Mouse (Mus musculus) hindbrain, embryonic 10.5 days (tissue): ENCODE data around the gene Lama1. TPM values are rescaled to one million over a fixed set of nuclear protein-coding genes. Genes with fewer than 3 reads are reported as not detected.
"Not testable (repeated sequence)": the region's sequence is repeated elsewhere in the genome, so short reads cannot be mapped to it uniquely, and the experiment has no call there.

Source experiments
- DNase-seq: peaks from one replicate; pipeline ENCODE4 v3.0.0-alpha.2; 2017; ENCODE audit warnings: low spot score
- H3K27ac ChIP-seq: fragments of 300-500 bp; sonication (generic); 2 replicates; pipeline ENCODE4 v1.5.1; 2016; ENCODE audit warnings: mild to moderate bottlenecking, moderate library complexity
- H3K27me3 ChIP-seq: fragments of 300-500 bp; sonication (generic); 2 replicates; pipeline ENCODE4 v1.6.1; 2016; ENCODE audit warnings: mild to moderate bottlenecking; ENCODE audit not compliant: poor library complexity, insufficient read depth, severe bottlenecking
- H3K36me3 ChIP-seq: fragments of 300-500 bp; sonication (generic); 2 replicates; pipeline ENCODE4 v1.6.1; 2016; ENCODE audit warnings: mild to moderate bottlenecking, moderate library complexity
- H3K4me1 ChIP-seq: fragments of 300-500 bp; sonication (generic); replicated peaks from 2 replicates; pipeline ENCODE4 v1.6.1; 2016; ENCODE audit warnings: mild to moderate bottlenecking
- H3K4me3 ChIP-seq: fragments of 300-500 bp; sonication (generic); 2 replicates; pipeline ENCODE4 v1.5.1; 2016; ENCODE audit warnings: mild to moderate bottlenecking, moderate library complexity
- H3K9me3 ChIP-seq: fragments of 300-500 bp; sonication (generic); 2 replicates; pipeline ENCODE4 v1.6.1; 2016; ENCODE audit warnings: mild to moderate bottlenecking, moderate library complexity
- WGBS: fragments of 180-500 bp; shearing (Covaris S2); methylation state at CpG from one replicate; pipeline ENCODE4 v1.1.7; 2016; 5-methylcytosine and 5-hydroxymethylcytosine counted together
- polyA plus RNA-seq: library from polyadenylated mRNA; unstranded; fragments of >200 nt; fragmentation: Nextera tagmentation; extraction: Ambion mirVana; gene quantifications from 2 replicates; pipeline ENCODE4 v1.2.1, GENCODE M21; 2016

Lama1 gene
- polyA plus RNA-seq, 1 experiment from 2014 or later: 19.1 TPM

GRCm38 (mm10) chr17:67723175-67724067 lies 26.4 kb downstream of the Lama1 start:
- H3K27ac ChIP-seq: no peak overlapping the region
- 0 out of 2 replicates have a peak, but pooled peaks cover 12% of the 10 kb centered on the region for H3K4me1 ChIP-seq
- H3K9me3 ChIP-seq: no peaks in the 10 kb centered on the region
- DNase-seq: no peak
- peaks cover 74% of the 10 kb centered on the region for H3K36me3 ChIP-seq
- WGBS: 85% methylated on average over 14 of the region's 14 CpGs
- H3K27me3 ChIP-seq: no peaks in the 10 kb centered on the region
- H3K4me3 ChIP-seq: no peak overlapping the region

GRCm38 (mm10) chr17:67726601-67727000 lies 29.5 kb downstream of the Lama1 start:
- no peak for DNase-seq
- 86% methylated on average over 11 of the region's 11 CpGs for WGBS
- H3K27me3 ChIP-seq: no peaks in the 10 kb centered on the region
- H3K4me3 ChIP-seq: no peak overlapping the region
- 0 out of 2 replicates have a peak, but pooled peaks cover 12% of the 10 kb centered on the region for H3K4me1 ChIP-seq
- no peak overlapping the region for H3K27ac ChIP-seq
- H3K9me3 ChIP-seq: no peaks in the 10 kb centered on the region
- H3K36me3 ChIP-seq: peaks cover 76% of the 10 kb centered on the region

- H3K27me3 ChIP-seq: no peaks in the 10 kb centered on the region
- H3K4me3 ChIP-seq: no peak overlapping the region
- DNase-seq: no peak
- 74% methylated on average over 7 of the region's 7 CpGs for WGBS
- no peaks in the 10 kb centered on the region for H3K9me3 ChIP-seq
- peaks cover 80% of the 10 kb centered on the region for H3K36me3 ChIP-seq
- H3K27ac ChIP-seq: no peak overlapping the region
- H3K4me1 ChIP-seq: 0 out of 2 replicates have a peak, but pooled peaks cover 9% of the 10 kb centered on the region
Observed at GRCm38 (mm10) chr17:67728751-67729150, 31.7 kb downstream of the Lama1 start.

GRCm38 (mm10) chr17:67731096-67731495 lies 34.0 kb downstream of the Lama1 start:
- H3K4me3 ChIP-seq: no peak overlapping the region
- WGBS: 75% methylated on average over 3 of the region's 3 CpGs
- H3K36me3 ChIP-seq: peaks cover 88% of the 10 kb centered on the region
- H3K4me1 ChIP-seq: no peaks in the 10 kb centered on the region
- no peak for DNase-seq
- no peaks in the 10 kb centered on the region for H3K27me3 ChIP-seq
- no peaks in the 10 kb centered on the region for H3K9me3 ChIP-seq
- H3K27ac ChIP-seq: no peak overlapping the region

GRCm38 (mm10) chr17:67731964-67732363 lies 34.9 kb downstream of the Lama1 start:
- 89% methylated on average over 11 of the region's 11 CpGs for WGBS
- Histone ChIP-seq H3K4me1 (no peaks in the 10 kb centered on the region), H3K27me3 (no peaks in the 10 kb centered on the region), H3K27ac (no peak overlapping the region), H3K36me3 (peaks cover 87% of the 10 kb centered on the region), H3K9me3 (no peaks in the 10 kb centered on the region), H3K4me3 (no peak overlapping the region)
- no peak for DNase-seq

GRCm38 (mm10) chr17:67733516-67733915 lies 36.5 kb downstream of the Lama1 start:
- DNase-seq: no peak
- peaks cover 90% of the 10 kb centered on the region for H3K36me3 ChIP-seq
- H3K27ac ChIP-seq: no peak overlapping the region
- no peaks in the 10 kb centered on the region for H3K9me3 ChIP-seq
- H3K4me1 ChIP-seq: no peaks in the 10 kb centered on the region
- no peak overlapping the region for H3K4me3 ChIP-seq
- H3K27me3 ChIP-seq: no peaks in the 10 kb centered on the region
- WGBS: 86% methylated on average over 12 of the region's 12 CpGs

GRCm38 (mm10) chr17:67735722-67736121 lies 38.7 kb downstream of the Lama1 start:
- Histone ChIP-seq H3K36me3 (peaks cover 92% of the 10 kb centered on the region), H3K27me3 (no peaks in the 10 kb centered on the region), H3K4me3 (no peak overlapping the region), H3K9me3 (no peaks in the 10 kb centered on the region), H3K27ac (no peak overlapping the region), H3K4me1 (no peaks in the 10 kb centered on the region)
- no peak for DNase-seq
- WGBS: 86% methylated on average over 6 of the region's 6 CpGs

GRCm38 (mm10) chr17:67741229-67741628 lies 44.2 kb downstream of the Lama1 start:
- H3K27me3 ChIP-seq, DNase-seq, H3K4me1 ChIP-seq, H3K9me3 ChIP-seq, H3K27ac ChIP-seq, H3K4me3 ChIP-seq: not testable (repeated sequence)
- peaks cover 97% of the 10 kb centered on the region for H3K36me3 ChIP-seq

- Histone ChIP-seq H3K4me3 (no peak overlapping the region), H3K27ac (no peak overlapping the region), H3K27me3 (no peaks in the 10 kb centered on the region), H3K36me3 (peaks cover 88% of the 10 kb centered on the region), H3K4me1 (0 out of 2 replicates have a peak, but pooled peaks cover 4% of the 10 kb centered on the region), H3K9me3 (no peaks in the 10 kb centered on the region)
- DNase-seq: no peak
- 88% methylated on average over 9 of the region's 9 CpGs for WGBS
Observed at GRCm38 (mm10) chr17:67764167-67764871, 67.3 kb downstream of the Lama1 start.

GRCm38 (mm10) chr17:67773608-67774007 lies 76.5 kb downstream of the Lama1 start:
- DNase-seq: no peak
- Histone ChIP-seq H3K4me1 (no peaks in the 10 kb centered on the region), H3K4me3 (no peak overlapping the region), H3K27ac (no peak overlapping the region), H3K9me3 (no peaks in the 10 kb centered on the region), H3K27me3 (no peaks in the 10 kb centered on the region), H3K36me3 (peaks cover 100% of the 10 kb centered on the region)
- WGBS: 87% methylated on average over 8 of the region's 8 CpGs

- H3K36me3 ChIP-seq: peaks cover 99% of the 10 kb centered on the region
- H3K27me3 ChIP-seq: no peaks in the 10 kb centered on the region
- DNase-seq: peak; percentile 18
- no peaks in the 10 kb centered on the region for H3K4me1 ChIP-seq
- no peak overlapping the region for H3K4me3 ChIP-seq
- no peaks in the 10 kb centered on the region for H3K9me3 ChIP-seq
- 80% methylated on average over 9 of the region's 9 CpGs for WGBS
- no peak overlapping the region for H3K27ac ChIP-seq
Observed at GRCm38 (mm10) chr17:67776764-67777163, 79.7 kb downstream of the Lama1 start.

GRCm38 (mm10) chr17:67779812-67780211 lies 82.8 kb downstream of the Lama1 start:
- DNase-seq: peak; percentile 50
- Histone ChIP-seq H3K36me3 (peaks cover 99% of the 10 kb centered on the region), H3K4me3 (no peak overlapping the region), H3K4me1 (no peaks in the 10 kb centered on the region), H3K9me3 (no peaks in the 10 kb centered on the region), H3K27me3 (no peaks in the 10 kb centered on the region), H3K27ac (no peak overlapping the region)
- 65% methylated on average over 4 of the region's 4 CpGs for WGBS

- Histone ChIP-seq H3K4me1 (no peaks in the 10 kb centered on the region), H3K9me3 (no peaks in the 10 kb centered on the region), H3K27ac (no peak overlapping the region), H3K27me3 (no peaks in the 10 kb centered on the region), H3K4me3 (no peak overlapping the region), H3K36me3 (peaks cover 96% of the 10 kb centered on the region)
- DNase-seq: no peak
- WGBS: 95% methylated on average over 10 of the region's 10 CpGs
Observed at GRCm38 (mm10) chr17:67791091-67791490, 94.0 kb downstream of the Lama1 start.
